Mouse (Mus musculus) heart, adult 18-20 months (tissue): ENCODE measurements at regions not wholly inside any gene's neighbourhood (a gene's known extent, or its start where the extent isn't known, plus 50 kb on each side); places are given as distances from the start of the nearest gene placed in this dataset.
"Not testable (repeated sequence)": the region's sequence is repeated elsewhere in the genome, so short reads cannot be mapped to it uniquely, and the experiment has no call there.

Experiments used
- DNase-seq, 2 experiments: peaks; one replicate each; pipeline ENCODE4 v3.0.0; 2021 to 2022; ENCODE audit warnings: mixed read lengths in 1 of 2

DNA sequence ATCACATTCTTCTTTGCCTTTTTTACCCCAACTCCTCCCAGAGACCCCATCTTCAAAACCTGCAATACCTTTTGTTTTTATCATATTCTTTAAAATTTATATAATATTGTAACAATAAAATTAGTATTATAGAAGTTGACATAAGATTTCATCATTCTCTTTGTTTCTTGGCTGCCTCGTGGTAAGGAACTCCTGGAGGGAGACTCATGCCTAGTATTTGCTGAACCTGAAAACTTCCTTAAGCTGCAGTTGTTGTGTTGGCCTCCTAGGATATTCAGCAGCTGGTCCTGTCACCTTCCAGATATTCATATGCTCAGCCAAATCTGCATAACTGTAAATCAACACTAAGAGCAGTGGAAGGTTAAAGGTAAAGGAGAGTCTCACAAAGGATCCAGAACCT lies 240.7 kb upstream of the Scgb2a2 start:
- DNase-seq, result not testable (repeated sequence)

DNA sequence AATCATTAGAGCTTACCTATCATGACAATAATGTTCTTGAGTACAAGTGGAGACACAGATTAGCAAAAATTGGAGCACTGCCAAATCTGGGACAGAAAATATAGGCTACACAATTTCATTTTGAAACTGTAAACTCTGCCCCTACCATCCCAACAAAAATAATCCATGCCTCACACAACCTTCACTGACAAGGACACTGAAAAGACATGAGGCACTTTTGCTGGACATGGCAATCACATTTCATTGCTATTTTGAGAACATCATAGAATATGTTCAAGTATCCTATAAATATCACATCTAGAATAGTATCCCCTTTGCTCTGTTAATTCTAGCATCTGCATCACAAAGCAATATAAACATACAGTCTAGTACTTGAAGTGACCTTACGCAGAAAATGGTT lies 227.7 kb upstream of the Scgb2a2 start:
- DNase-seq, result peak in 1 of 2 experiments; percentile 34
